Mouse (Mus musculus): ENCODE results near the gene Acaca. TPM values are rescaled to one million over a fixed set of nuclear protein-coding genes. Genes with fewer than 3 reads are reported as not detected.

Acaca gene
- polyA plus RNA-seq, 1 experiment from 2014 or later, result 5.5 TPM

- H3K9me3 ChIP-seq (replicated peaks; ENCODE audit: low read length), result no peaks in the 10 kb centered on the region
- no peak for ATAC-seq (replicated peaks; ENCODE audit: low FRiP score, low read depth)
- no peak for DNase-seq (ENCODE audit: low spot score)
- H3K27ac ChIP-seq, result no peak overlapping the region
- no peak overlapping the region for H3K9ac ChIP-seq (ENCODE audit: low read depth, low read length)
- no peak overlapping the region for H3K4me3 ChIP-seq (replicated peaks; ENCODE audit: low read depth, low read length)
- no peak for TF ChIP-seq CTCF (IDR thresholded peaks at IDR 0.05; ENCODE audit: low read depth)
- H3K4me2 ChIP-seq (ENCODE audit: low read length), result no peak overlapping the region
- no peaks in the 10 kb centered on the region for H3K27me3 ChIP-seq (ENCODE audit: insufficient read depth, low read length)
- H3K4me1 ChIP-seq (replicated peaks; ENCODE audit: insufficient read depth, low read length), result no peaks in the 10 kb centered on the region
- peaks cover 23% of the 10 kb centered on the region for H3K36me3 ChIP-seq (ENCODE audit: insufficient read depth, low read length)
- 73% methylated on average over 5 of the region's 5 CpGs for WGBS
These were observed 32.0 kb upstream of the Acaca start for GRCm38 (mm10) chr11:84097251-84097998.

GRCm38 (mm10) chr11:84101182-84101581, 28.3 kb upstream of the Acaca start:
- Histone ChIP-seq H3K4me3 (replicated peaks; ENCODE audit: low read depth, low read length) (no peak overlapping the region), H3K27me3 (ENCODE audit: insufficient read depth, low read length) (no peaks in the 10 kb centered on the region), H3K27ac (no peak overlapping the region), H3K9ac (ENCODE audit: low read depth, low read length) (no peak overlapping the region), H3K4me2 (ENCODE audit: low read length) (no peak overlapping the region), H3K36me3 (ENCODE audit: insufficient read depth, low read length) (peaks cover 25% of the 10 kb centered on the region; the same call in 1 of the 2 replicates), H3K4me1 (replicated peaks; ENCODE audit: insufficient read depth, low read length) (no peaks in the 10 kb centered on the region), H3K9me3 (replicated peaks; ENCODE audit: low read length) (no peaks in the 10 kb centered on the region)
- TF ChIP-seq CTCF (IDR thresholded peaks at IDR 0.05; ENCODE audit: low read depth), result no peak
- DNase-seq (ENCODE audit: low spot score) (no peak), ATAC-seq (replicated peaks; ENCODE audit: low FRiP score, low read depth) (no peak)

DNA sequence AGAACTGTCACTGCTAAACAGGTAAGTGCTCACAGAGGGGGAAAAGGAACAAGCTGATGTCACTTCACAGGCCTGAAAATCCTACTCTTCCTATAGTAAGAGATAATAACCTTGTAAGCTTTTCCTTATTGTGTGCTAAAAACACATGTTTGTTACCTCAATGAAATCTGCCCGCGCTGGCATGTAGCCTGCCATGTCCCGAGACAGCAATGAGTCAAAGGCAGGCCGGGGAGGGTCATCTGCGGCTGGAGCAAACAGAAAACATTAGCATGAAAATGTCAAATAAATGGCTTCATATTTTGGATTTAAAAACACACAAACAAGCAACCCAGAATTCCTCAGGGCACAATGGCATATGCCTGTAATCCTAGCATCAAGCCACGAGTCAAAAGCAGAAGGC, 25.4 kb upstream of the Acaca start:
- 90% methylated on average over 6 of the region's 6 CpGs for WGBS

DNA sequence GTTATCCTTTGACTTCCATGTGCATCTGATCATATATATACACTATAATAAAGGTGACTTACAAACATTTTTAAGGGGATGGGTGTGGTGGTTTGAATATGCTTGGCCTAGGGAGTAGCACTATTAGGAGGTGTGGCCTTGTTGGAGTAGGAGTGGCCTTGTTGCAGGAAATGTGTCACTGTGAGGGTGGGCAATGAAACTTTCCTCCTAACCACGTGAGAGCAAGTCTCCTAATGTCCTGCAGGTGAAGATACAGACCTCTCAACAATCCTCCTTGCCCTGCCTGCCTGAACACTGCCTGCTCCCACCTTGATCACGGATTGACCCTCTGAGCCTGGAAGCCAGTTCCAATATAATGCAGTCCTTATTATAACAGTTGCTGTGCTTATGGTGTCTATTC, 22.3 kb upstream of the Acaca start:
- Histone ChIP-seq H3K9me3 (replicated peaks; ENCODE audit: low read length) (no peaks in the 10 kb centered on the region), H3K4me2 (ENCODE audit: low read length) (no peak overlapping the region), H3K36me3 (ENCODE audit: insufficient read depth, low read length) (peaks cover 39% of the 10 kb centered on the region), H3K9ac (ENCODE audit: low read depth, low read length) (no peak overlapping the region), H3K4me3 (replicated peaks; ENCODE audit: low read depth, low read length) (no peak overlapping the region), H3K27me3 (ENCODE audit: insufficient read depth, low read length) (no peaks in the 10 kb centered on the region), H3K4me1 (replicated peaks; ENCODE audit: insufficient read depth, low read length) (no peaks in the 10 kb centered on the region), H3K27ac (no peak overlapping the region)
- TF ChIP-seq CTCF (IDR thresholded peaks at IDR 0.05; ENCODE audit: low read depth), result no peak
- DNase-seq (ENCODE audit: low spot score) (no peak), ATAC-seq (replicated peaks; ENCODE audit: low FRiP score, low read depth) (no peak)
- WGBS, result 59% methylated on average over 2 of the region's 2 CpGs

More for the DNA sequence above, 25.4 kb upstream of the Acaca start:
- DNase-seq (ENCODE audit: low spot score) (no peak), ATAC-seq (replicated peaks; ENCODE audit: low FRiP score, low read depth) (no peak)
- Histone ChIP-seq H3K4me2 (ENCODE audit: low read length) (no peak overlapping the region), H3K27me3 (ENCODE audit: insufficient read depth, low read length) (no peaks in the 10 kb centered on the region), H3K9ac (ENCODE audit: low read depth, low read length) (no peak overlapping the region), H3K27ac (no peak overlapping the region), H3K36me3 (ENCODE audit: insufficient read depth, low read length) (peaks cover 39% of the 10 kb centered on the region), H3K4me3 (replicated peaks; ENCODE audit: low read depth, low read length) (no peak overlapping the region), H3K4me1 (replicated peaks; ENCODE audit: insufficient read depth, low read length) (no peaks in the 10 kb centered on the region), H3K9me3 (replicated peaks; ENCODE audit: low read length) (no peaks in the 10 kb centered on the region)
- no peak for TF ChIP-seq CTCF (IDR thresholded peaks at IDR 0.05; ENCODE audit: low read depth)

DNA sequence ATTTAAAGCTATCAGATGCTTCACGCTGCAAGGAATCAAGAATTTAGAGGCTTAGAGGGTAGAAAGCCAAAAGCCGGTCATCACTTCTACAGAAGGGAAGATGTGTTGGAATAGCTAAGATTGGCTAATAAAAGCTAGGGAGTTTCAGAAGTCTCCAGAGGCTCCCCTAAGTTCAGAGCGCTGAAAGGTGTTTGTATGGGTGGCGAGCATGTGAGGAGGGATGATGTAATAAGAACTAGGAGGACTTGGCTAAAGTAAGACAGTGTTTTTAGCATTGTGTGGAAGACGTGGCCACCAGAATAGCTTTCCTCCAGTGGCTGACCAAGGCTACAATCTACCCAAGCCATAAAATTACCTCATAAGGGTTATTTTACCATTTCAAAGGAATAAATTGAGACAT, 15.8 kb upstream of the Acaca start:
- peaks cover 31% of the 10 kb centered on the region for H3K36me3 ChIP-seq (ENCODE audit: insufficient read depth, low read length)
- ATAC-seq (replicated peaks; ENCODE audit: low FRiP score, low read depth) (no peak), DNase-seq (ENCODE audit: low spot score) (no peak)
- H3K4me3 ChIP-seq (replicated peaks; ENCODE audit: low read depth, low read length), result no peak overlapping the region
- no peaks in the 10 kb centered on the region for H3K9me3 ChIP-seq (replicated peaks; ENCODE audit: low read length)
- no peak overlapping the region for H3K9ac ChIP-seq (ENCODE audit: low read depth, low read length)
- H3K4me1 ChIP-seq (replicated peaks; ENCODE audit: insufficient read depth, low read length), result no peaks in the 10 kb centered on the region
- WGBS, result 89% methylated on average over 5 of the region's 5 CpGs
- no peak overlapping the region for H3K4me2 ChIP-seq (ENCODE audit: low read length)
- H3K27me3 ChIP-seq (ENCODE audit: insufficient read depth, low read length), result no peaks in the 10 kb centered on the region
- no peak for TF ChIP-seq CTCF (IDR thresholded peaks at IDR 0.05; ENCODE audit: low read depth)
- no peak overlapping the region for H3K27ac ChIP-seq

GRCm38 (mm10) chr11:84115646-84116045, 13.8 kb upstream of the Acaca start:
- Histone ChIP-seq H3K4me2 (ENCODE audit: low read length) (no peak overlapping the region), H3K27ac (no peak overlapping the region), H3K36me3 (ENCODE audit: insufficient read depth, low read length) (peaks cover 31% of the 10 kb centered on the region), H3K27me3 (ENCODE audit: insufficient read depth, low read length) (no peaks in the 10 kb centered on the region), H3K4me1 (replicated peaks; ENCODE audit: insufficient read depth, low read length) (no peaks in the 10 kb centered on the region), H3K9me3 (replicated peaks; ENCODE audit: low read length) (no peaks in the 10 kb centered on the region), H3K4me3 (replicated peaks; ENCODE audit: low read depth, low read length) (no peak overlapping the region), H3K9ac (ENCODE audit: low read depth, low read length) (no peak overlapping the region)
- WGBS, result 67% methylated on average over 9 of the region's 9 CpGs
- TF ChIP-seq CTCF (IDR thresholded peaks at IDR 0.05; ENCODE audit: low read depth), result no peak
- ATAC-seq (replicated peaks; ENCODE audit: low FRiP score, low read depth), result no peak
- DNase-seq (ENCODE audit: low spot score), result no peak

GRCm38 (mm10) chr11:84116221-84116620, 13.3 kb upstream of the Acaca start:
- Histone ChIP-seq H3K27ac (no peak overlapping the region), H3K9me3 (replicated peaks; ENCODE audit: low read length) (no peaks in the 10 kb centered on the region), H3K4me2 (ENCODE audit: low read length) (no peak overlapping the region), H3K9ac (ENCODE audit: low read depth, low read length) (no peak overlapping the region), H3K4me1 (replicated peaks; ENCODE audit: insufficient read depth, low read length) (no peaks in the 10 kb centered on the region), H3K27me3 (ENCODE audit: insufficient read depth, low read length) (no peaks in the 10 kb centered on the region), H3K36me3 (ENCODE audit: insufficient read depth, low read length) (peaks cover 34% of the 10 kb centered on the region), H3K4me3 (replicated peaks; ENCODE audit: low read depth, low read length) (no peak overlapping the region)
- TF ChIP-seq CTCF (IDR thresholded peaks at IDR 0.05; ENCODE audit: low read depth), result peak; percentile 53
- DNase-seq (ENCODE audit: low spot score) (no peak), ATAC-seq (replicated peaks; ENCODE audit: low FRiP score, low read depth) (no peak)
- 66% methylated on average over 2 of the region's 2 CpGs for WGBS

All from kidney, postnatal 0 days (tissue).